Mouse (Mus musculus): ENCODE results near the gene R3hdm2. TPM values are rescaled to one million over a fixed set of nuclear protein-coding genes. Genes with fewer than 3 reads are reported as not detected.

Gene R3hdm2
- polyA plus RNA-seq, 1 experiment = 101 TPM

- Histone ChIP-seq H3K4me3 (ENCODE audit: insufficient read depth, low read depth, low read length) (no peak within 1 kb of the TSS), H3K27ac (ENCODE audit: insufficient read depth, low read depth, low read length) (no peak within 1 kb of the TSS), H3K27me3 (replicated peaks; ENCODE audit: control insufficient read depth, insufficient read depth, low read length) (no peaks in the 10 kb centered on the region), H3K36me3 (ENCODE audit: control insufficient read depth, insufficient read depth, low read length) (no peaks in the 10 kb centered on the region; the same call in none of the 2 replicates), H3K4me1 (ENCODE audit: control insufficient read depth, insufficient read depth, low read length) (no peaks in the 10 kb centered on the region)
- 60% methylated on average over 13 of the region's 13 CpGs for WGBS
- DNase-seq = no peak
- no peak for TF ChIP-seq POLR2A (IDR thresholded peaks at IDR 0.05; ENCODE audit: low read depth, low read length)
- no peak for TF ChIP-seq CTCF (conservative IDR thresholded peaks at IDR 0.05; ENCODE audit: insufficient read depth, insufficient read length, low read depth, low read length)
Measured at GRCm38 (mm10) chr10:127500894-127501893, 121.1 kb downstream of the R3hdm2 start, which contains the start of gene Stac3. TSS of gene Stac3 (plus strand) at chr10:127501686.

GRCm38 (mm10) chr10:127508239-127508638 is 128.1 kb downstream of the R3hdm2 start:
- Histone ChIP-seq H3K4me3 (ENCODE audit: insufficient read depth, low read depth, low read length) (no peak overlapping the region), H3K27ac (ENCODE audit: insufficient read depth, low read depth, low read length) (no peak overlapping the region), H3K4me1 (ENCODE audit: control insufficient read depth, insufficient read depth, low read length) (no peaks in the 10 kb centered on the region), H3K27me3 (replicated peaks; ENCODE audit: control insufficient read depth, insufficient read depth, low read length) (0 out of 2 replicates have a peak, but pooled peaks cover 1% of the 10 kb centered on the region), H3K36me3 (ENCODE audit: control insufficient read depth, insufficient read depth, low read length) (no peaks in the 10 kb centered on the region)
- no peak for TF ChIP-seq POLR2A (IDR thresholded peaks at IDR 0.05; ENCODE audit: low read depth, low read length)
- TF ChIP-seq CTCF (conservative IDR thresholded peaks at IDR 0.05; ENCODE audit: insufficient read depth, insufficient read length, low read depth, low read length) = peak; percentile 71
- peak; percentile 75 for DNase-seq
- WGBS = 12% methylated on average over 15 of the region's 15 CpGs

- WGBS = 2% methylated on average over 35 of the region's 35 CpGs
- Histone ChIP-seq H3K36me3 (ENCODE audit: control insufficient read depth, insufficient read depth, low read length) (no peaks in the 10 kb centered on the region), H3K4me1 (ENCODE audit: control insufficient read depth, insufficient read depth, low read length) (no peaks in the 10 kb centered on the region), H3K27ac (ENCODE audit: insufficient read depth, low read depth, low read length) (no peak overlapping the region), H3K4me3 (ENCODE audit: insufficient read depth, low read depth, low read length) (peak overlapping the region; percentile 26; the same call in 1 of the 2 replicates), H3K27me3 (replicated peaks; ENCODE audit: control insufficient read depth, insufficient read depth, low read length) (0 out of 2 replicates have a peak, but pooled peaks cover 1% of the 10 kb centered on the region)
- peak; percentile 85 for DNase-seq
- TF ChIP-seq CTCF (conservative IDR thresholded peaks at IDR 0.05; ENCODE audit: insufficient read depth, insufficient read length, low read depth, low read length) (peak; percentile 80), POLR2A (IDR thresholded peaks at IDR 0.05; ENCODE audit: low read depth, low read length) (no peak)
Measured at GRCm38 (mm10) chr10:127509051-127509836, 129.1 kb downstream of the R3hdm2 start.

GRCm38 (mm10) chr10:127509837-127510701 is 129.9 kb downstream of the R3hdm2 start:
- WGBS = 28% methylated on average over 17 of the region's 17 CpGs
- H3K4me1 ChIP-seq (ENCODE audit: control insufficient read depth, insufficient read depth, low read length) = no peaks in the 10 kb centered on the region

GRCm38 (mm10) chr10:127510895-127511617 is 130.9 kb downstream of the R3hdm2 start:
- TF ChIP-seq POLR2A (IDR thresholded peaks at IDR 0.05; ENCODE audit: low read depth, low read length) (no peak), CTCF (conservative IDR thresholded peaks at IDR 0.05; ENCODE audit: insufficient read depth, insufficient read length, low read depth, low read length) (no peak)
- 0 out of 2 replicates have a peak, but pooled peaks cover 1% of the 10 kb centered on the region for H3K27me3 ChIP-seq (replicated peaks; ENCODE audit: control insufficient read depth, insufficient read depth, low read length)
- H3K4me3 ChIP-seq (ENCODE audit: insufficient read depth, low read depth, low read length) = no peak overlapping the region
- no peak overlapping the region for H3K27ac ChIP-seq (ENCODE audit: insufficient read depth, low read depth, low read length)
- no peaks in the 10 kb centered on the region for H3K36me3 ChIP-seq (ENCODE audit: control insufficient read depth, insufficient read depth, low read length)
- DNase-seq = no peak
- WGBS = 27% methylated on average over 11 of the region's 11 CpGs
- peaks cover 3% of the 10 kb centered on the region; the same call in 1 of the 2 replicates for H3K4me1 ChIP-seq (ENCODE audit: control insufficient read depth, insufficient read depth, low read length)

More at GRCm38 (mm10) chr10:127509837-127510701, 129.9 kb downstream of the R3hdm2 start:
- no peak overlapping the region for H3K4me3 ChIP-seq (ENCODE audit: insufficient read depth, low read depth, low read length)
- DNase-seq = no peak
- no peaks in the 10 kb centered on the region for H3K36me3 ChIP-seq (ENCODE audit: control insufficient read depth, insufficient read depth, low read length)
- H3K27ac ChIP-seq (ENCODE audit: insufficient read depth, low read depth, low read length) = no peak overlapping the region
- 0 out of 2 replicates have a peak, but pooled peaks cover 1% of the 10 kb centered on the region for H3K27me3 ChIP-seq (replicated peaks; ENCODE audit: control insufficient read depth, insufficient read depth, low read length)
- TF ChIP-seq POLR2A (IDR thresholded peaks at IDR 0.05; ENCODE audit: low read depth, low read length) = no peak
- TF ChIP-seq CTCF (conservative IDR thresholded peaks at IDR 0.05; ENCODE audit: insufficient read depth, insufficient read length, low read depth, low read length) = no peak
